Comparison of ENCODE assay signal across 13 mouse cellular contexts in genomic region chr3:126625764-126626040, GRCm38 (mm10).
"Had no signal": no experiment of that assay in that cellular context is flagged by ENCODE, and none has a peak within 500 bp of the region (broad histone marks: within the 10 kb centered on the region; RNA-seq: fewer than 3 reads in every experiment).

No protein-coding gene starts in this region.

- H3K4me1 ChIP-seq: limb, embryonic 10.5 days; liver, embryonic 15.5 days; midbrain, embryonic 15.5 days; neural tube, embryonic 13.5 days had no signal

- H3K4me3 ChIP-seq: limb, embryonic 10.5 days; liver, embryonic 15.5 days; midbrain, embryonic 10.5 days; midbrain, embryonic 15.5 days; neural tube, embryonic 13.5 days had no signal

- H3K36me3 ChIP-seq: limb, embryonic 10.5 days; liver, embryonic 15.5 days; midbrain, embryonic 10.5 days; midbrain, embryonic 15.5 days; neural tube, embryonic 13.5 days had no signal

- H3K27ac ChIP-seq: limb, embryonic 10.5 days; liver, embryonic 15.5 days; midbrain, embryonic 10.5 days; midbrain, embryonic 15.5 days; neural tube, embryonic 13.5 days had no signal

- H3K27me3 ChIP-seq: liver, embryonic 15.5 days; midbrain, embryonic 15.5 days; neural tube, embryonic 13.5 days had no signal

- DNase-seq: kidney, adult 8-10 months; kidney, postnatal 25 days; lung, adult 2 months; lung, postnatal 36 days; retina, postnatal 1 day; right cerebral cortex, postnatal 4 days; thymus, adult 18-20 months; thymus, postnatal 25 days had no signal

- H3K9me3 ChIP-seq: limb, embryonic 10.5 days; liver, embryonic 15.5 days; midbrain, embryonic 10.5 days; midbrain, embryonic 15.5 days; neural tube, embryonic 13.5 days had no signal
